Mouse (Mus musculus): ENCODE measurements at regions not wholly inside any gene's neighbourhood (a gene's known extent, or its start where the extent isn't known, plus 50 kb on each side); places are given as distances from the start of the nearest gene placed in this dataset.

DNA sequence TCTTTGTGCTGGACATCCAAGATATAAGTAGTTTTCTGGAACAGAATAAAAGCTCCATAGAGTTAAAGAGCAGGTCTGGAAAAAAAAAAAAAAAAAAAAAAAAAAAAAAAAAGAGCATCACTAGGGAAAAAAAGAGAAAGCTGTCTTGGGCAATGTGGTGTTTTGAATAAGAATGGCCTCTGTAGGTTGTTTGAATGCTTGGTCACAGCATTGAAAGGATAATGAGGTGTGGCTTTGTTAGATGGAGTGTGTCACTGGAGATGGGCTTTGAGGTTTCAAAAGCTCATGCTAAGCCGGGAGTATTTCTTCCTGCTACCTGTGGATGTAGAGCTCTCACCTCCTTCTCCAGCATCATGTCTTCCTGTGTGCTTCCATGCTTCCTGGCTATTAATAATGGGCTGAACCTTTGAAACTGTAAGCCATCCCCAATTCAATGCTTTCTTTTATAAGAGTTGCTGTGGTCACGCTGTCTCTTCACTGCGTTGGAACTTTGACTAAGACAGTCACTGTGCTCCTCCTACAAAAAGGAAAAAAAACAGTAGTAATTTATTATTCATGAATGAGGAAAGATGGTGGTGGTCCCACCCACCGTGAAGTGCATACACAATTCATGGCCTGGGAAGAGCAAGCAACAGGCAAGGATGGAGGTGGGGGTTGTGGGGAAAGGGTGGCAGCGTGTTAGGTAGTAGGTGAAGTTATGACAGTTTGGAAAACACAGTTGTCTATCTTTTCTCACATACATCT lies 283.2 kb upstream of the Tbc1d5 start:
- no peaks in the 10 kb centered on the region for H3K4me1 ChIP-seq (ENCODE audit: insufficient read depth, low read depth, low read length)
- DNase-seq (ENCODE audit: low spot score) (no peak), ATAC-seq (ENCODE audit: extremely low read depth, insufficient number of reproducible peaks, low FRiP score, poor library complexity, severe bottlenecking) (no peak)
- no peak overlapping the region for H3K4me3 ChIP-seq (ENCODE audit: low read depth, low read length)
- TF ChIP-seq GATA2 (IDR thresholded peaks at IDR 0.05; ENCODE audit: borderline replicate concordance, low read depth, low read length) (no peak), POLR2AphosphoS5 (IDR thresholded peaks at IDR 0.05; ENCODE audit: insufficient replicate concordance, low read depth, low read length) (no peak), CTCF (IDR thresholded peaks at IDR 0.05; ENCODE audit: low read depth, low read length) (no peak), TAL1 (conservative IDR thresholded peaks at IDR 0.05; ENCODE audit: low read depth, low read length) (no peak), GATA1 (IDR thresholded peaks at IDR 0.05; ENCODE audit: borderline replicate concordance, low read length) (no peak)
- H3K36me3 ChIP-seq (replicated peaks) = no peaks in the 10 kb centered on the region
- H3K27me3 ChIP-seq (ENCODE audit: insufficient read depth, low read length) = no peaks in the 10 kb centered on the region
- H3K9me3 ChIP-seq (replicated peaks) = peaks cover 24% of the 10 kb centered on the region

DNA sequence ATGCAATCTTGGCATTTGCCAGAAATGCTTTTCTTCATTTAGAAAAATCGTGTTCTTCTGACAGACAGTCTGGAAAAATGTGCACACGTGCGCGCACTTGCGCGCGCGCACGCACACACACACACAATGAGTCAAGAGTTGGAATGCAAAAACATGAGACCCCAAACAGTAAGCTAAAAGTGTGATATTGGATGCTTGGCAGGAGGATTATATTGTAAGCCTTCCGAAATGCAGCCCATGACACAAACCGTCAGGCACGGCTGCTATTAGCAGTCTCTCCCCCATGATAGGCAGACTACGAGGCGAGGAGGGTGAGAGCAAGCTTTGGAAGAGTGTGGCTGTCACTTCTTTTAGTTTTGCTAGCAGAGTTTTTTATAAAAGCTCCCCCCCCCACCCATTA lies 282.1 kb upstream of the Tbc1d5 start:
- Histone ChIP-seq H3K4me3 (ENCODE audit: low read depth, low read length) (no peak overlapping the region), H3K27me3 (ENCODE audit: insufficient read depth, low read length) (no peaks in the 10 kb centered on the region), H3K9me3 (replicated peaks) (peaks cover 24% of the 10 kb centered on the region), H3K36me3 (replicated peaks) (no peaks in the 10 kb centered on the region), H3K4me1 (ENCODE audit: insufficient read depth, low read depth, low read length) (no peaks in the 10 kb centered on the region)
- no peak for DNase-seq (ENCODE audit: low spot score)
- no peak for ATAC-seq (ENCODE audit: extremely low read depth, insufficient number of reproducible peaks, low FRiP score, poor library complexity, severe bottlenecking)
- TF ChIP-seq GATA1 (IDR thresholded peaks at IDR 0.05; ENCODE audit: borderline replicate concordance, low read length) (no peak), TAL1 (conservative IDR thresholded peaks at IDR 0.05; ENCODE audit: low read depth, low read length) (no peak), CTCF (IDR thresholded peaks at IDR 0.05; ENCODE audit: low read depth, low read length) (no peak), POLR2AphosphoS5 (IDR thresholded peaks at IDR 0.05; ENCODE audit: insufficient replicate concordance, low read depth, low read length) (no peak)

DNA sequence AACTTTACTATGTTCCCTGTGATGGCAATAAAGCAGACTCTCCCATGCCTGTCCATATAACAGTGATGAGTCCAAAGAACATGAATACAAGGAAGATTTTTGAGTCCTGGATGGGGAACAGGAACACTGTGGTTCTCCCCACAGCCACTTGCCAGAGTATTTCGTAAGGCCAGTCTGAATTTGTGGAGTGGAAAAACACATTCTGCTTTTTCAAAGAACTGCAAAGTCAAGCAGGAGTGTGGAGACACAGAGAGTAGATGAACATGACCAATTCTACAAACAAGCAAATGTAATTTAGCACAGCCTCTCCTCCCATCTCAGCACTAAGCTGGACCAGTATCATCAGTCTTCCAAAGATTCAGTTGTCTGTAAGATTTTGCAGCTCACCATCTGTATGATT lies 280.0 kb upstream of the Tbc1d5 start:
- H3K4me3 ChIP-seq (ENCODE audit: low read depth, low read length) = no peak overlapping the region
- no peaks in the 10 kb centered on the region for H3K4me1 ChIP-seq (ENCODE audit: insufficient read depth, low read depth, low read length)
- TF ChIP-seq POLR2AphosphoS5 (IDR thresholded peaks at IDR 0.05; ENCODE audit: insufficient replicate concordance, low read depth, low read length) (no peak), CTCF (IDR thresholded peaks at IDR 0.05; ENCODE audit: low read depth, low read length) (no peak), GATA2 (IDR thresholded peaks at IDR 0.05; ENCODE audit: borderline replicate concordance, low read depth, low read length) (no peak), GATA1 (IDR thresholded peaks at IDR 0.05; ENCODE audit: borderline replicate concordance, low read length) (no peak), TAL1 (conservative IDR thresholded peaks at IDR 0.05; ENCODE audit: low read depth, low read length) (no peak)
- peaks cover 20% of the 10 kb centered on the region for H3K9me3 ChIP-seq (replicated peaks)
- no peak for DNase-seq (ENCODE audit: low spot score)
- no peak for ATAC-seq (ENCODE audit: extremely low read depth, insufficient number of reproducible peaks, low FRiP score, poor library complexity, severe bottlenecking)
- H3K27me3 ChIP-seq (ENCODE audit: insufficient read depth, low read length) = no peaks in the 10 kb centered on the region
- H3K36me3 ChIP-seq (replicated peaks) = no peaks in the 10 kb centered on the region

DNA sequence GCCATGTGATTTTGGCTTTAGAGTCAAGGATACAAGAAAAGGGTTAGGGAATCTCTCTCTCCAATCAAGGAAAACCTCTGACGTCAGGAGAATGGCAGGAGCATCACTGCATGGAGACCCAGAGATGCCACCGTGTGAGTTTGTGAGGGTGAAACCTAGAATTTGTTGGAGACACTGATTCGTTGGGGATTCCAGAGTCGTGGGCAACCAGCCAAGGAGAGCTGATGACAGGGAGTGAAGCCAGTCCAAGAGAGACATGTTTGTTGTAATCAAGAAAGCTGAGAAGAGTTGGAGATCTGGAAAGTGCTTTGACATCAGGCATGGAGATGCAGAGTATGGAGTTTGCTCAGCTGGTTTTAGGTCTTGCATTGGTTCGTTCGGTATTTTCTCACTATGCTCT lies 236.6 kb upstream of the Tbc1d5 start:
- no peaks in the 10 kb centered on the region for H3K4me1 ChIP-seq (ENCODE audit: insufficient read depth, low read depth, low read length)
- H3K4me3 ChIP-seq (ENCODE audit: low read depth, low read length) = no peak overlapping the region
- H3K36me3 ChIP-seq (replicated peaks) = no peaks in the 10 kb centered on the region
- no peaks in the 10 kb centered on the region for H3K27me3 ChIP-seq (ENCODE audit: insufficient read depth, low read length)
- TF ChIP-seq TAL1 (conservative IDR thresholded peaks at IDR 0.05; ENCODE audit: low read depth, low read length) = no peak
- TF ChIP-seq CTCF (IDR thresholded peaks at IDR 0.05; ENCODE audit: low read depth, low read length) = no peak
- TF ChIP-seq GATA1 (IDR thresholded peaks at IDR 0.05; ENCODE audit: borderline replicate concordance, low read length) = no peak
- TF ChIP-seq POLR2AphosphoS5 (IDR thresholded peaks at IDR 0.05; ENCODE audit: insufficient replicate concordance, low read depth, low read length) = no peak
- no peak for TF ChIP-seq GATA2 (IDR thresholded peaks at IDR 0.05; ENCODE audit: borderline replicate concordance, low read depth, low read length)
- no peak for DNase-seq (ENCODE audit: low spot score)
- H3K9me3 ChIP-seq (replicated peaks) = peaks cover 5% of the 10 kb centered on the region; the same call in 1 of the 2 replicates
- no peak for ATAC-seq (ENCODE audit: extremely low read depth, insufficient number of reproducible peaks, low FRiP score, poor library complexity, severe bottlenecking)

DNA sequence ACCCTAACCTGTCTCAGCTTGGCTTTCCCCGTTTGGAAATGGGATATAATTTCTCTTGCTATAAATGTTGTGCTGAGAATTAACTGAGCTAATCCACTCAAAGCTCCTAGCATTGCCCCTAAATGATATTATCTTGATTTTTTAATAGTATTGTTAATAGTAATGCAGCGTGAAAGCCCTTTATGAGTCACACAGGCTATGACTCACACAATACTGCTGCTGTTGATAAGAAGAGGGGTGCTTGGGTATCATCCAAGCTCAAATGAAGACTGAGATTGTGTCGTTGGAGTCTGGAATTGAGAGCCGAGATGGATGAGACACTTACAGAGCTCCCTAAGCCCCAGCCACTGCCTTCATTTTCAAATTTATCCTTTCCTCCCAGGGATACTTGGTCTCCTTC lies 235.2 kb upstream of the Tbc1d5 start:
- Histone ChIP-seq H3K36me3 (replicated peaks) (no peaks in the 10 kb centered on the region), H3K9me3 (replicated peaks) (peaks cover 3% of the 10 kb centered on the region; the same call in 1 of the 2 replicates), H3K4me1 (ENCODE audit: insufficient read depth, low read depth, low read length) (no peaks in the 10 kb centered on the region), H3K4me3 (ENCODE audit: low read depth, low read length) (no peak overlapping the region), H3K27me3 (ENCODE audit: insufficient read depth, low read length) (no peaks in the 10 kb centered on the region)
- ATAC-seq (ENCODE audit: extremely low read depth, insufficient number of reproducible peaks, low FRiP score, poor library complexity, severe bottlenecking) = no peak
- DNase-seq (ENCODE audit: low spot score) = no peak
- no peak for TF ChIP-seq TAL1 (conservative IDR thresholded peaks at IDR 0.05; ENCODE audit: low read depth, low read length)
- TF ChIP-seq POLR2AphosphoS5 (IDR thresholded peaks at IDR 0.05; ENCODE audit: insufficient replicate concordance, low read depth, low read length) = no peak
- TF ChIP-seq GATA1 (IDR thresholded peaks at IDR 0.05; ENCODE audit: borderline replicate concordance, low read length) = no peak
- no peak for TF ChIP-seq CTCF (IDR thresholded peaks at IDR 0.05; ENCODE audit: low read depth, low read length)
- TF ChIP-seq GATA2 (IDR thresholded peaks at IDR 0.05; ENCODE audit: borderline replicate concordance, low read depth, low read length) = no peak

DNA sequence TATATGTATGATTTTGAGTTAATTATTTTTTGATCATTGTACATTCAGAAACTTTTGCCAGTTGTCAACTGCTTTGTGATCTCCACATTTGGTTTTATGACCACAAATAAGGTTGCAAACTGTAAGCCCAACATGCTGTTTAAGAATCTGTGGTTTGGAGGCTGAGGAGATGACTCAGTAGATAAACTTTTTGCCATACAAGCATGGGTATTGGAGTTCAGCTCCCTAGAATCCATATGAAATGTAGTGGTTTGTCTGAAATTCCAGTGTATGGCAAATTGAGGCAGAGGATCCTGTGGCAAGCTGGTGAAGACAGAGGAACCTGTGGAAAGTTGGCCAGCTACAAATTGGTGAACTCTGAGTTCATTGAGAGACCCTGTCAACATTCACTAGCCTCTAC lies 234.6 kb upstream of the Tbc1d5 start:
- TF ChIP-seq GATA2 (IDR thresholded peaks at IDR 0.05; ENCODE audit: borderline replicate concordance, low read depth, low read length) = no peak
- TF ChIP-seq TAL1 (conservative IDR thresholded peaks at IDR 0.05; ENCODE audit: low read depth, low read length) = no peak
- no peak for TF ChIP-seq POLR2AphosphoS5 (IDR thresholded peaks at IDR 0.05; ENCODE audit: insufficient replicate concordance, low read depth, low read length)
- TF ChIP-seq GATA1 (IDR thresholded peaks at IDR 0.05; ENCODE audit: borderline replicate concordance, low read length) = no peak
- no peak for TF ChIP-seq CTCF (IDR thresholded peaks at IDR 0.05; ENCODE audit: low read depth, low read length)
- no peak for DNase-seq (ENCODE audit: low spot score)
- Histone ChIP-seq H3K27me3 (ENCODE audit: insufficient read depth, low read length) (no peaks in the 10 kb centered on the region), H3K9me3 (replicated peaks) (peaks cover 7% of the 10 kb centered on the region), H3K36me3 (replicated peaks) (no peaks in the 10 kb centered on the region), H3K4me1 (ENCODE audit: insufficient read depth, low read depth, low read length) (no peaks in the 10 kb centered on the region), H3K4me3 (ENCODE audit: low read depth, low read length) (no peak overlapping the region)
- ATAC-seq (ENCODE audit: extremely low read depth, insufficient number of reproducible peaks, low FRiP score, poor library complexity, severe bottlenecking) = no peak
